Mouse (Mus musculus) liver, adult 2 months (tissue): ENCODE measurements at regions not wholly inside any gene's neighbourhood (a gene's known extent, or its start where the extent isn't known, plus 50 kb on each side); places are given as distances from the start of the nearest gene placed in this dataset.

ENCODE experiments used
- CTCF ChIP-seq: fragments of 200-500 bp; IDR thresholded peaks from 2 replicates; pipeline ENCODE4 v1.5.1; 2011; ENCODE audit warnings: low read depth, low read length, control low read depth
- POLR2A ChIP-seq: fragments of 200-500 bp; IDR thresholded peaks from 2 replicates; pipeline ENCODE4 v1.6.1; 2011; ENCODE audit warnings: low read length, control low read depth; ENCODE audit not compliant: insufficient read depth; ENCODE audit errors: extremely low read depth

DNA sequence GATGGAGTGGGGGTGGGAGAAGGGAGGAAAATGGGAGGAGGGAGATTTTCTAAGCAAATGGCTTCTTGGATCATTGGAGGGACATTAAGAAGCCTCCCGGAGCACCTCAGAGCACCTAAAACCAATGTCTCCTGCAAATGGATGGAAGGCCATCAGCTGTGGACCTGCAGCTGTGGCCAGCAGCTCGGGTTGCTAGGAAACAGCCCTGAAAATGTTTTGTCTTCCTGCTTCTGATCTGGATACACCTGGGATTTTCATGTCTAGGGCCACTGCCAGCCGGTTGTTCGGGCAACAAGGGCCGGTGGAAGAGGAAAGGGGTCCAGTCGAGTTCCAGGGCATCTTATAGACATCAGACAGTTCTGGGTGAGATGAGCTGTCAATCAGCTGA lies 330.8 kb upstream of the Zmiz1 start:
- TF ChIP-seq POLR2A, result no peak
- no peak for TF ChIP-seq CTCF
